Mouse (Mus musculus) CH12.LX (cell line): Measurements from ENCODE around the gene Gm47959. TPM values are rescaled to one million over a fixed set of nuclear protein-coding genes. Genes with fewer than 3 reads are reported as not detected.
A peak's percentile ranks its signal among the peaks of the same experiment; 100 is the strongest.

ENCODE experiments used
- DNase-seq: peaks from one replicate; pipeline ENCODE4 v3.0.0-alpha.2; 2013; ENCODE audit errors: extremely low read depth
- H3K27ac ChIP-seq: 2 replicates; pipeline ENCODE4 v1.5.1; 2012; ENCODE audit warnings: low read depth, mild to moderate bottlenecking, control low read depth, moderate library complexity; ENCODE audit not compliant: insufficient read depth
- H3K27me3 ChIP-seq: replicated peaks from 2 replicates; pipeline ENCODE3; 2012; ENCODE audit warnings: inconsistent platforms
- H3K36me3 ChIP-seq, 2 experiments: replicated peaks in 1 of 2; 2 replicates each; pipeline versions ENCODE3 to v1.6.1; 2012; ENCODE audit warnings: inconsistent platforms in 1 of 2, low read length in 1 of 2, mild to moderate bottlenecking in 1 of 2, mixed read lengths in 1 of 2, moderate library complexity in 1 of 2; ENCODE audit not compliant: control insufficient read depth in 1 of 2, insufficient read depth in 1 of 2
- H3K4me1 ChIP-seq, 2 experiments: 2 replicates each; pipeline ENCODE4 v1.6.1; 2012; ENCODE audit warnings: inconsistent platforms in 1 of 2, moderate library complexity in 1 of 2; ENCODE audit not compliant: insufficient read depth in 2 of 2, control insufficient read depth in 1 of 2
- H3K4me2 ChIP-seq: 2 replicates; pipeline ENCODE4 v1.6.1; 2012; ENCODE audit warnings: low read depth, mild to moderate bottlenecking, control low read depth; ENCODE audit not compliant: poor library complexity, insufficient read depth, severe bottlenecking
- H3K4me3 ChIP-seq, 3 experiments: fragments of 150-350 bp in 1 of 3; sonication (generic) in 1 of 3; replicated peaks in 1 of 3; 2 replicates each; pipeline versions ENCODE3 to v1.5.1; 2011 to 2012; ENCODE audit warnings: low read depth in 2 of 3, low read length in 2 of 3, mild to moderate bottlenecking in 2 of 3, moderate library complexity in 2 of 3, control low read depth in 1 of 3, improper control_type of control experiment in 1 of 3, inconsistent platforms in 1 of 3, mixed read lengths in 1 of 3; ENCODE audit not compliant: poor library complexity in 1 of 3
- H3K79me2 ChIP-seq: replicated peaks from 2 replicates; pipeline ENCODE4 v1.6.1; 2012; ENCODE audit warnings: mild to moderate bottlenecking, moderate library complexity; ENCODE audit not compliant: control insufficient read depth, poor library complexity, insufficient read depth, severe bottlenecking; ENCODE audit errors: extremely low read depth
- H3K9ac ChIP-seq: 2 replicates; pipeline ENCODE4 v1.6.1; 2012; ENCODE audit warnings: low read depth, mild to moderate bottlenecking, control low read depth, moderate library complexity; ENCODE audit not compliant: insufficient read depth
- H3K9me3 ChIP-seq: replicated peaks from 2 replicates; pipeline ENCODE3; 2012; ENCODE audit warnings: low read length, inconsistent platforms, mixed read lengths
- CHD1 ChIP-seq: IDR thresholded peaks from 2 replicates; pipeline ENCODE4 v1.6.1; 2012; ENCODE audit warnings: low read depth, low read length, improper control_type of control experiment, inconsistent platforms
- CHD2 ChIP-seq: IDR thresholded peaks from 2 replicates; pipeline ENCODE4 v1.6.1; 2011; ENCODE audit warnings: low read length, improper control_type of control experiment
- CTCF ChIP-seq, 2 experiments: IDR thresholded peaks in 1 of 2; conservative IDR thresholded peaks in 1 of 2; 2 replicates each; pipeline ENCODE4 v1.5.1; 2011 to 2012; ENCODE audit warnings: low read depth in 2 of 2, low read length in 2 of 2, improper control_type of control experiment in 1 of 2, inconsistent platforms in 1 of 2, mild to moderate bottlenecking in 1 of 2, moderate library complexity in 1 of 2
- E2F4 ChIP-seq: IDR thresholded peaks from 2 replicates; pipeline ENCODE4 v1.6.1; 2011; ENCODE audit warnings: low read depth, low read length, improper control_type of control experiment; ENCODE audit not compliant: insufficient replicate concordance
- ETS1 ChIP-seq: conservative IDR thresholded peaks from 2 replicates; pipeline ENCODE4 v1.6.1; 2012; ENCODE audit warnings: low read depth, mild to moderate bottlenecking, inconsistent platforms, low read length, improper control_type of control experiment, moderate library complexity
- GABPA ChIP-seq: IDR thresholded peaks from 2 replicates; pipeline ENCODE4 v1.6.1; 2012; ENCODE audit warnings: low read depth, low read length, improper control_type of control experiment, inconsistent platforms; ENCODE audit not compliant: insufficient replicate concordance
- IRF4 ChIP-seq: IDR thresholded peaks from 2 replicates; pipeline ENCODE4 v1.6.1; 2014; ENCODE audit warnings: low read depth, mild to moderate bottlenecking, inconsistent platforms, low read length, improper control_type of control experiment
- JUN ChIP-seq: IDR thresholded peaks from 2 replicates; pipeline ENCODE4 v1.6.1; 2011; ENCODE audit warnings: low read depth, mild to moderate bottlenecking, low read length, improper control_type of control experiment, moderate library complexity; ENCODE audit not compliant: insufficient read depth
- KAT2A ChIP-seq: IDR thresholded peaks from 2 replicates; pipeline ENCODE4 v1.6.1; 2012; ENCODE audit warnings: low read length, improper control_type of control experiment, inconsistent platforms; ENCODE audit not compliant: insufficient replicate concordance
- MAZ ChIP-seq: IDR thresholded peaks from 2 replicates; pipeline ENCODE4 v1.6.1; 2012; ENCODE audit warnings: low read depth, mild to moderate bottlenecking, inconsistent platforms, low read length, improper control_type of control experiment, moderate library complexity
- MXI1 ChIP-seq: IDR thresholded peaks from 2 replicates; pipeline ENCODE4 v1.6.1; 2011; ENCODE audit warnings: mild to moderate bottlenecking, low read depth, low read length, improper control_type of control experiment
- NELFE ChIP-seq: IDR thresholded peaks from 2 replicates; pipeline ENCODE4 v1.6.1; 2011; ENCODE audit warnings: low read depth, low read length, improper control_type of control experiment
- NRF1 ChIP-seq: IDR thresholded peaks from 2 replicates; pipeline ENCODE4 v1.6.1; 2014; ENCODE audit warnings: low read depth, mild to moderate bottlenecking, inconsistent platforms, low read length, improper control_type of control experiment, moderate library complexity
- PAX5 ChIP-seq: IDR thresholded peaks from 2 replicates; pipeline ENCODE4 v1.6.1; 2012; ENCODE audit warnings: low read length, inconsistent platforms, mixed read lengths
- POLR2A ChIP-seq: IDR thresholded peaks from 2 replicates; pipeline ENCODE4 v1.6.1; 2011; ENCODE audit warnings: low read depth, mild to moderate bottlenecking, improper control_type of control experiment, low read length
- RAD21 ChIP-seq: IDR thresholded peaks from 2 replicates; pipeline ENCODE4 v1.6.1; 2011; ENCODE audit warnings: low read depth, mild to moderate bottlenecking, low read length, improper control_type of control experiment, moderate library complexity
- RCOR1 ChIP-seq: conservative IDR thresholded peaks from 2 replicates; pipeline ENCODE4 v1.6.1; 2012; ENCODE audit warnings: low read depth, mild to moderate bottlenecking, inconsistent platforms, low read length, improper control_type of control experiment
- SIN3A ChIP-seq: IDR thresholded peaks from 2 replicates; pipeline ENCODE4 v1.6.1; 2012; ENCODE audit warnings: low read length, improper control_type of control experiment, inconsistent platforms
- SMC3 ChIP-seq: IDR thresholded peaks from 2 replicates; pipeline ENCODE4 v1.6.1; 2011; ENCODE audit warnings: low read depth, low read length, improper control_type of control experiment
- USF1 ChIP-seq: IDR thresholded peaks from 2 replicates; pipeline ENCODE4 v1.6.1; 2014; ENCODE audit warnings: low read depth, mild to moderate bottlenecking, inconsistent platforms, low read length, improper control_type of control experiment
- USF2 ChIP-seq: conservative IDR thresholded peaks from 2 replicates; pipeline ENCODE4 v1.6.1; 2011; ENCODE audit warnings: low read depth, low read length, improper control_type of control experiment
- ZMIZ1 ChIP-seq: IDR thresholded peaks from 2 replicates; pipeline ENCODE4 v1.6.1; 2012; ENCODE audit warnings: low read depth, mild to moderate bottlenecking, inconsistent platforms, low read length, improper control_type of control experiment
- ZNF384 ChIP-seq: IDR thresholded peaks from 2 replicates; pipeline ENCODE4 v1.6.1; 2012; ENCODE audit warnings: low read depth, low read length, improper control_type of control experiment, inconsistent platforms
- dilution Hi-C: fragments of 300-500 bp; cut with MboI; formaldehyde crosslinking; loops from 2 replicates; pipeline ENCODE4 v1.14.3; 2020; ENCODE audit warnings: low sequenced_read_pairs; ENCODE audit not compliant: extremely low pct_unique_long_range_greater_than_20kb, extremely low pct_ligation_motif_present
- in situ Hi-C: fragments of 300-500 bp; cut with MboI; formaldehyde crosslinking; loops from 3 replicates; pipeline ENCODE4 v1.14.3; 2019; ENCODE audit warnings: low sequenced_read_pairs, low pct_ligation_motif_present, low pct_unique_long_range_greater_than_20kb, mixed read lengths
- polyA plus RNA-seq: library from polyadenylated mRNA; unstranded; fragments of >175 nt; gene quantifications from 2 replicates; pipeline ENCODE4 v1.2.1, GENCODE M21; 2012; ENCODE audit warnings: low read depth; ENCODE audit not compliant: insufficient read length
- total RNA-seq, 2 experiments: library from RNA; depleted of rRNA; stranded (reverse); fragments of 300-350 nt in 1 of 2; fragments of >200 nt in 1 of 2; gene quantifications; 2 replicates each; pipeline ENCODE4 v1.2.3; 2012 to 2014

Gene Gm47959
- total and polyA plus RNA-seq, 3 experiments: not detected

GRCm38 (mm10) chr1:82972046-82972445 lies 28.3 kb upstream of the Gm47959 start:
- H3K27ac ChIP-seq: no peak overlapping the region
- DNase-seq: no peak

DNA sequence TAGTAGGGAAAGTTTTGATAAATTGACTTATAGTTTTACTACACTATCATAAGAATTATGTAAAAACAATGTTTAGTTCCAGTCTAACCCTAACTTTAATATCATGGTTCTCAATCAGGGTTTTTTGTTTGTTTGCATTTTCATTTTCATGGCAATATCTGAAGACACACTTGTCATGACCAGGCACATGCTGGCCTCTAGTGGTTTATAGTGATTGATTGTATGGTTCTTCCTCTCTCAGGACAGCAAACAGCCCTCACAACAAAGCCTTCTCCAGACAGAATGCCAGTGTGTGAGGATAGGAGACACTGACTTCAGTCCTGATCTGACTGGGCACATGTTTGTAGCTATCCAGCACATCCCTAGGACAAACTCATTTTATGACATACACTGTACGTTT lies 27.1 kb upstream of the Gm47959 start:
- Histone ChIP-seq H3K4me2 (no peak overlapping the region), H3K27ac (no peak overlapping the region)
- in situ Hi-C loops: no loop called here

More at GRCm38 (mm10) chr1:82972046-82972445, 28.3 kb upstream of the Gm47959 start:
- dilution Hi-C loops (no loop called here), in situ Hi-C loops (no loop called here)
- TF ChIP-seq KAT2A: no peak
- no peak for TF ChIP-seq CHD1
- TF ChIP-seq ZMIZ1: no peak
- TF ChIP-seq ETS1: no peak
- TF ChIP-seq MAZ: no peak
- no peak for TF ChIP-seq GABPA
- TF ChIP-seq USF1: no peak
- no peak for TF ChIP-seq NELFE
- TF ChIP-seq CHD2: no peak
- no peak for TF ChIP-seq PAX5
- no peak for TF ChIP-seq NRF1
- no peak for TF ChIP-seq SIN3A
- TF ChIP-seq JUN: no peak
- TF ChIP-seq E2F4: no peak
- no peak for TF ChIP-seq ZNF384
- no peak for TF ChIP-seq SMC3
- no peak for TF ChIP-seq IRF4
- TF ChIP-seq POLR2A: no peak
- TF ChIP-seq USF2: no peak
- TF ChIP-seq RCOR1: no peak
- Histone ChIP-seq H3K79me2 (no peaks in the 10 kb centered on the region), H3K9ac (no peak overlapping the region), H3K27me3 (no peaks in the 10 kb centered on the region), H3K4me1 (peaks cover 3 to 7% of the 10 kb centered on the region in 2 experiments; a peak in 2 of 4 replicates), H3K9me3 (no peaks in the 10 kb centered on the region), H3K4me2 (no peak overlapping the region), H3K36me3 (no peaks in the 10 kb centered on the region), H3K4me3 (no peak overlapping the region)

More for the DNA sequence above, 27.1 kb upstream of the Gm47959 start:
- H3K27me3 ChIP-seq: no peaks in the 10 kb centered on the region
- DNase-seq: no peak
- no peak overlapping the region for H3K4me3 ChIP-seq
- TF ChIP-seq SMC3 (peak; percentile 44), CTCF (conservative IDR thresholded peaks at IDR 0.05 in 1 of 2, IDR thresholded peaks at IDR 0.05 in 1 of 2; ENCODE audit: low read depth in 2 of 2, low read length in 2 of 2) (peak in 1 of 2 experiments; percentile 58; a peak in 2 of 4 replicates), RAD21 (peak; percentile 62), MXI1 (no peak)
- H3K79me2 ChIP-seq: no peaks in the 10 kb centered on the region
- no peaks in the 10 kb centered on the region for H3K9me3 ChIP-seq
- dilution Hi-C loops: no loop called here
- no peaks in the 10 kb centered on the region for H3K36me3 ChIP-seq
- H3K9ac ChIP-seq: no peak overlapping the region
- peaks cover 3 to 7% of the 10 kb centered on the region in 2 experiments; a peak in 2 of 4 replicates for H3K4me1 ChIP-seq
